Mouse (Mus musculus) neutrophil, adult 59 days (primary cell): ENCODE results near the gene Gm21905. TPM values are rescaled to one million over a fixed set of nuclear protein-coding genes. Genes with fewer than 3 reads are reported as not detected.

Experiments used
- total RNA-seq, 2 experiments: library from RNA; stranded (reverse); gene quantifications; 1 replicate in 1 of 2; 2 replicates in 1 of 2; pipeline ENCODE4 v1.2.4; 2023

The Gm21905 gene
- total RNA-seq: not detected

GRCm38 (mm10) chr5:67946321-67946720, at the start of gene Gm21905:
Gm21905 (minus strand) TSS chr5:67946421.

GRCm38 (mm10) chr5:67941369-67941768, 4.9 kb downstream of the Gm21905 start, which contains the start of gene Gm5108:
Gm5108 (plus strand) TSS chr5:67941669.

Other genes starting within 250 kb of the Gm21905 start
- 100 to 1,000 TPM in 1 of 2 experiments, 10 to 100 TPM in 1; 87.9 to 106 TPM for gene Atp8a1, start 99.0 kb downstream of the Gm21905 start, total RNA-seq
- gene Gm5108, start 4.8 kb downstream of the Gm21905 start, total RNA-seq: not detected
- gene Grxcr1, start 85.4 kb upstream of the Gm21905 start, total RNA-seq: not detected